Mouse (Mus musculus) ES-Bruce4 (cell line): ENCODE measurements around the gene Gm21830. TPM values are rescaled to one million over a fixed set of nuclear protein-coding genes. Genes with fewer than 3 reads are reported as not detected.

Source experiments
- H3K27ac ChIP-seq: 2 replicates; pipeline ENCODE4 v1.5.1; 2012; ENCODE audit warnings: low read length, inconsistent platforms; ENCODE audit not compliant: insufficient read depth
- H3K27me3 ChIP-seq: 2 replicates; pipeline ENCODE4 v1.6.1; 2012; ENCODE audit warnings: mild to moderate bottlenecking, low read length, inconsistent platforms; ENCODE audit not compliant: control insufficient read depth, poor library complexity, insufficient read depth, severe bottlenecking
- H3K36me3 ChIP-seq: 2 replicates; pipeline ENCODE4 v1.6.1; 2012; ENCODE audit warnings: inconsistent platforms, mild to moderate bottlenecking, low read length, moderate library complexity; ENCODE audit not compliant: control insufficient read depth, poor library complexity, insufficient read depth, severe bottlenecking
- H3K4me1 ChIP-seq: one replicate; pipeline ENCODE4 v1.8.1; 2011; ENCODE audit warnings: low read length; ENCODE audit not compliant: control insufficient read depth, insufficient read depth
- H3K4me3 ChIP-seq: 2 replicates; pipeline ENCODE4 v1.5.1; 2011; ENCODE audit warnings: low read depth, mild to moderate bottlenecking, low read length
- H3K9ac ChIP-seq: 2 replicates; pipeline ENCODE4 v1.6.1; 2012; ENCODE audit warnings: low read depth, mild to moderate bottlenecking, inconsistent platforms; ENCODE audit not compliant: poor library complexity, severe bottlenecking
- H3K9me3 ChIP-seq: replicated peaks from 2 replicates; pipeline ENCODE4 v1.6.1; 2012; ENCODE audit warnings: mild to moderate bottlenecking, low read length, inconsistent platforms; ENCODE audit not compliant: control insufficient read depth, poor library complexity, insufficient read depth, severe bottlenecking
- CTCF ChIP-seq: IDR thresholded peaks from one replicate; pipeline ENCODE4 v1.8.1; 2011; ENCODE audit warnings: low read depth, low read length
- EP300 ChIP-seq: IDR thresholded peaks from 2 replicates; pipeline ENCODE4 v1.6.1; 2011; ENCODE audit warnings: low read depth, low read length; ENCODE audit not compliant: insufficient read depth
- POLR2A ChIP-seq: IDR thresholded peaks from one replicate; pipeline ENCODE4 v1.8.1; 2011; ENCODE audit warnings: low read length; ENCODE audit not compliant: insufficient read depth
- polyA plus RNA-seq: library from polyadenylated mRNA; stranded (reverse); fragments of >200 nt; gene quantifications from 2 replicates; pipeline ENCODE4 v1.2.4, GENCODE M21; 2011; ENCODE audit warnings: low read depth; ENCODE audit not compliant: missing spikeins, insufficient read depth, insufficient read length

The Gm21830 gene
- polyA plus RNA-seq, 1 experiment: not detected

GRCm38 (mm10) chr2:67477753-67478152 is 64.2 kb downstream of the Gm21830 start:
- Histone ChIP-seq H3K9me3 (no peaks in the 10 kb centered on the region), H3K27me3 (no peaks in the 10 kb centered on the region), H3K4me1 (no peaks in the 10 kb centered on the region), H3K9ac (no peak overlapping the region), H3K27ac (no peak overlapping the region), H3K36me3 (no peaks in the 10 kb centered on the region), H3K4me3 (no peak overlapping the region)
- TF ChIP-seq POLR2A (no peak), CTCF (no peak), EP300 (no peak)

GRCm38 (mm10) chr2:67481051-67481450 is 67.5 kb downstream of the Gm21830 start:
- Histone ChIP-seq H3K27ac (no peak overlapping the region), H3K27me3 (no peaks in the 10 kb centered on the region), H3K4me1 (no peaks in the 10 kb centered on the region), H3K36me3 (no peaks in the 10 kb centered on the region), H3K9me3 (no peaks in the 10 kb centered on the region), H3K4me3 (no peak overlapping the region), H3K9ac (no peak overlapping the region)
- TF ChIP-seq EP300: no peak
- TF ChIP-seq POLR2A: no peak
- TF ChIP-seq CTCF: no peak

Other genes starting within 250 kb of the Gm21830 start
- gene Gm26727, start 19.5 kb downstream of the Gm21830 start, polyA plus RNA-seq: not detected in 2 replicates
- not detected in 2 replicates for gene Xirp2, start 32.3 kb downstream of the Gm21830 start, polyA plus RNA-seq
- 1.5 and 1.6 TPM in 2 replicates for gene B3galt1, start 152.1 kb downstream of the Gm21830 start, polyA plus RNA-seq